Mouse (Mus musculus) frontal cortex, postnatal 14 days (tissue): ENCODE data around the gene Unc5a.

ENCODE experiments used
- DNase-seq, 2 experiments: peaks; one replicate each; pipeline ENCODE4 v3.0.0; 2022; ENCODE audit warnings: low spot score in 2 of 2

Gene Unc5a

GRCm38 (mm10) chr13:54955695-54956471 lies 6.7 kb downstream of the Unc5a start:
- no peak for DNase-seq

- no peak for DNase-seq
Measured at GRCm38 (mm10) chr13:54957281-54957680, 8.1 kb downstream of the Unc5a start.

- DNase-seq, result no peak
Measured at GRCm38 (mm10) chr13:54959059-54959701, 10.0 kb downstream of the Unc5a start.

- no peak for DNase-seq
Measured at GRCm38 (mm10) chr13:54959842-54960241, 10.6 kb downstream of the Unc5a start.

- DNase-seq, result no peak
Measured at GRCm38 (mm10) chr13:54960491-54960890, 11.3 kb downstream of the Unc5a start.

- DNase-seq, result no peak
Measured at GRCm38 (mm10) chr13:54965256-54965655, 16.0 kb downstream of the Unc5a start.

- DNase-seq, result no peak
Measured at GRCm38 (mm10) chr13:54967501-54967900, 18.3 kb downstream of the Unc5a start.

GRCm38 (mm10) chr13:54968636-54969035 lies 19.4 kb downstream of the Unc5a start:
- no peak for DNase-seq

GRCm38 (mm10) chr13:54969513-54969912 lies 20.3 kb downstream of the Unc5a start:
- DNase-seq, result no peak

- DNase-seq, result no peak
Measured at GRCm38 (mm10) chr13:54970521-54971247, 21.5 kb downstream of the Unc5a start.

- no peak for DNase-seq
Measured at GRCm38 (mm10) chr13:54975546-54975945, 26.3 kb downstream of the Unc5a start.

GRCm38 (mm10) chr13:54978804-54979203 lies 29.6 kb downstream of the Unc5a start:
- DNase-seq, result no peak

- DNase-seq, result no peak
Measured at GRCm38 (mm10) chr13:54980957-54981356, 31.7 kb downstream of the Unc5a start.

- DNase-seq, result no peak
Measured at GRCm38 (mm10) chr13:54983001-54983400, 33.8 kb downstream of the Unc5a start.

GRCm38 (mm10) chr13:54983614-54984013 lies 34.4 kb downstream of the Unc5a start:
- DNase-seq, result no peak

- DNase-seq, result no peak
Measured at GRCm38 (mm10) chr13:54987405-54987804, 38.2 kb downstream of the Unc5a start.

GRCm38 (mm10) chr13:54988181-54988760 lies 39.1 kb downstream of the Unc5a start:
- no peak for DNase-seq

GRCm38 (mm10) chr13:54992215-54992614 lies 43.0 kb downstream of the Unc5a start:
- DNase-seq, result no peak

GRCm38 (mm10) chr13:54994576-54994975 lies 45.4 kb downstream of the Unc5a start:
- DNase-seq, result no peak

- no peak for DNase-seq
Measured at GRCm38 (mm10) chr13:54995161-54995560, 46.0 kb downstream of the Unc5a start.

- DNase-seq, result no peak
Measured at GRCm38 (mm10) chr13:54997568-54997967, 48.4 kb downstream of the Unc5a start.

- peak; percentile 47 to 63 for DNase-seq
Measured at GRCm38 (mm10) chr13:55000433-55000832, 51.2 kb downstream of the Unc5a start.
